Mouse (Mus musculus) embryo, embryonic 10.5 days (tissue): ENCODE data around the gene Ptpra.

ENCODE experiments used
- DNase-seq: peaks from one replicate; pipeline ENCODE4 v3.0.0-alpha.2; 2015; ENCODE audit warnings: low spot score

The Ptpra gene

DNA sequence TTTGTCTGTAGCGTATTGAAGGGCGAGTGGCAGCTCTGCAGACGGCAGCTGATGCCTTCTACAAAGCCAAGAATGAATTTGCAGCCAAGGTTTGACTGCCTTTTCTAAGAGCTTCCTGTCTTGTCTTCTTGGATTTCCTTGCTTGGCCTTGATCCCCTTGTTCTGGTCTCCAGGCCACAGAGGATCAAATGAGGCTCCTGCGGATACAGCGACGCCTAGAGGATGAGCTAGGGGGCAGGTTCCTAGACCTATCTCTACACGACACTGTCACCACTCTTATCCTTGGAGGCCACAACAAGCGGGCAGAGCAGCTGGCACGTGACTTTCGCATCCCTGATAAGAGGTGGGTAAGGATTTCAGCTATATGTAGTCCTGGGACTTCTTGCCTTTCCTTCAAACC, 7.9 kb upstream of the Ptpra start:
- DNase-seq, result no peak

DNA sequence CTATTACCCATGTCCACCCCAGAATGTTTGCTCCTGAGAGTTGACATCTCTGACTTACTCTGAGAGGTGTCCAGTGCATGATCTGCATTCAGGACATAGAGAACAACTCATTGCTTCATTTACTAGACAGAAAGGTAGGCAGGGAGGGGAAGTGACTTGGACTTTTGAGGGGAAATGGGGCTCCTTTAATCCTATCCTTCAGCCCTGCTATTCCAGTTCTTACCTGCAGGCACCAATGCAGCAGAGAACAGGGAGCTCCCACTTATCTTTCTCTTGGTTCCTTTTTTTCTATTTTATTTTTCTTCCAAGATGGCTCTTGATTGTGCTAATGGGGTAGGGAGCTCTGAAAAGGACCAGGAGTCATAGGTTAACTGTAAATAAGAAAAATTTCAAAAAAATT, 1.6 kb upstream of the Ptpra start:
- peak; percentile 7 for DNase-seq

DNA sequence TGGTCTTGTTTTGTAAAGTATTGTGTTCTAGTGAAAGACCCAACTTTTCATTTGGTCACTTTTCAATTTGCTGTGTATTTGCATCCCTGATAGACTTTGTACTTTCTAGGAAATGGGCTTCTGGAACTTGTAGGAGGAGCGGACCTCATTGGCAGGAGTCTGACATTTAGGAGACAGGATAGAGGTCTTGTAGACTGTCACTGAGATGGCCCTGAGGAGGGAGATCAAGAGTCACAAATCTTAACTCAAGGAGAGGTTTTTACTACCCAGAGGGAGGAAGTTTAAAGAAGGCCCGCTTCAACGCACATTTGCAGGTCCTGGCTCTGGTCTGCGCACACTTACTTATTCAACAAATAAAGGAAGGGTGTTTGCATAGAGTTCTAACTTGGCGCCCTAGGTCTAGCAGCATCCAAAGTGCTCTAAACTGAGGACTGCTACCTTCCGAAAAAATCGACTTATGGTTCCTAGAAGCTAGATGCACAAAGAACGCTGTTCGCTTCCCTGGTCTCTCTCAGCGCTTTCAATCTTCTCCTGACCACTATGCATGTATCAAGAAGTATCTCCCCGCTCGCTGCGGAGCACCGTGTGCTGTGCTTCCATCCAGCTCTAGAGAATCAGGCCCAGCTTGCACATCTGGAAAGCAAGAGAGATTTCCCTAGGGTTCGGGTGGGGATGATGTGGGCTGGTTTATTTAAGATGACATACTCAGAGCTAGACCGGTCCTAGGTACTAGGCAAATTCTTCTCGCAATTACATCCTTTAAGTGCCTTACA, 871 bp upstream of the Ptpra start:
- peak; percentile 42 for DNase-seq

DNA sequence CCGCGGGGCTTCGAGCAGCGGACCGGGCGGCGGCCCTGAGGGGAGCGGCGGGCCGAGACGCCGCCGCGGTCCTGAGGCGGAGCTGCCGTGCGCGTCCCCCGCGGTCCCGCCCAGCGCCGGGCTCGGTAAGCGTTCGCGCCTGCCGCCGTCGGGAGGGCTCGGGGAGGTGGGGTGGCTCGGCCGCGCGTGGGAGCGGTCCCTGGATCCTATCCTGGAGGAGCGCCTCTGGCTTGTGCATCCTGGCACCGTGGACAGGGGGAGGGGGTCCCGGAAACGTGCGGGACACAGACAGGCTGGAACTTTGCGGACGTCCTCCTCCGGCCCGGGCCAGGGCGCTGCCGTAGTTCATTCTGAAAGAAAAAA, 337 bp downstream of the Ptpra start:
- no peak for DNase-seq

DNA sequence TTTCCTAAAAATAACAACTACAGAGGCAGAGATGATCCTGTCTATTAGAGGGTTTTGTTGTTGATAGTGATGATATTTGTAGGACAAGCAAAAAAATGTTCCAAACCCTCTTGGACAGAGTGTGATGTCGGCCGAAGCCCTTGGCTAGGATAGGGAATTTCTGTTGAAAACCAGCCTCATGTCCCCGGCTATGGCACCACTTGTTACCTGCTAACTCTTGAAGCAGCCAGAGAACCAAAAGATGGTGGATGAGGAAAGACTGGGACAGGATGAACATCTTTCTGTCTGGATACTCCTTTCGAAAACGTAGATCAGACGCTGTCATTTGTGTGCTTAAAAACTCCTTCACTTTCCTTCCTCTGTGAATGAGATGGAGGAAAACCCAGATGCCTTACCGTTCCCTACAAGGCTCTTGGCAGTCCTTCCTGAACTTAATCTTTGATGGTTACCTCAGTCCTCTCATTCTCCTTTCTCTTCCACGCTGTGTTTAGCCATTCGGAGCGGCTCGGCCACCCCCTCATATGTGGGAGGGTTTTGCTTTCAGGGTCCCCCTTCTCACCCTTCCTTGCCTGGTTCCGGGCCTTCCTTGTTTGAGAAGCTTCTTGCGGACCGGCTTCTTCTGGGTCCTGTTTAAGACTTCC, 1.1 kb downstream of the Ptpra start:
- no peak for DNase-seq

DNA sequence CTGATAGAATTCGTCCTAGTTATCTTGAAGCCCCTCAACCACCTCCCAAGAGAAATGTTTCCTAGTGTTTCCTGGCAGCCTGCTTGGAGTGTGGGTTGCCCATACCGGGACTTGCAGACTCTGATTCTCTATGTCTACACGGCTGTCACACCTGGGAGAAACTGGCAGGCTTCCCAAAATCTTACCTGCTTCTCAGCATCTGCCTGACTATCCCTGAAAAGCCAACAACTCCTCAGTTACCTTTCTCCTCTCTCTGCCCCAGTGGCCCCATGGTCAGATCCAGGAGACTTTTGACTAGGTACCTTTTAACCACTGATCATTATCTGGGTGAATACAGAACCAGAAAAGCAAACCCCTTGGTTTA, 1.6 kb downstream of the Ptpra start:
- DNase-seq, result no peak

DNA sequence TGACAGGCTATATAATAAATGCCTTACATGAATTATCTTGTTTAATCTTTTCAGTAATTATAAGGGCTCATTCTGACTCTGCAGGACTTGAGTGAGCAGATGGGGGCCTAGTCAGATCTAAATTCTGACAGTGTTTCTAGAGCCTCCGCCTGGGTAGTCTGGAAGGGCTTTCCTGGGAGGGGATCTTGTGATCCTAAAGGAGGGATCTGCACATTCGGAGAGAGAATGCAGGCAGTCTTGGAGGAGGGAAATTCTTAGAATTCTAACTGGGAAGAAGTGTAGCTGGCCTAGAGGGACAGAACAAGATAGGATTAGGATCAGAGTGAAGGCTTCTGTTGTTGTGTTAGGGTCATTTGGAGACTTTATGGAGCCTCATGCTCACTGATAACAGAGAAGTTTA, 2.2 kb downstream of the Ptpra start:
- DNase-seq, result no peak

DNA sequence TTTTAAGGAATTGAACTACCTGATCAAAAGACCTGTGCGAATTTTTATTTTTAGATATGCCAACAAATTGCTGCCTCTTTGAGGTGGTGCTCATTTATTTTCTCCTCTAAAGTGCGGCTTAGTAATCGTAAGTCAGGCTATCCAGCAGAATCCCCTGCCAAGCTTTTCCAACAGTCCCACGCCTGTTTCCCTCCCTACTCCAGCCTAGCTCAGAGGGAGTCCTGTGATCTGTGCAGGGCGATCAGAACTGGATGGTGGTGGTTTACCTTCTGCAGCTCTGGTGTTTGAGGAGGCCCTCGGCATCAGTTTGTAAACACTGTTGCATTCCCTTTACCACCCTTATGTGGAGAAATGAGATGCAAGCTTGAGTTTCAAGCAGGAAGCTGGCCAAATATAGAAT, 3.3 kb downstream of the Ptpra start:
- DNase-seq, result no peak

DNA sequence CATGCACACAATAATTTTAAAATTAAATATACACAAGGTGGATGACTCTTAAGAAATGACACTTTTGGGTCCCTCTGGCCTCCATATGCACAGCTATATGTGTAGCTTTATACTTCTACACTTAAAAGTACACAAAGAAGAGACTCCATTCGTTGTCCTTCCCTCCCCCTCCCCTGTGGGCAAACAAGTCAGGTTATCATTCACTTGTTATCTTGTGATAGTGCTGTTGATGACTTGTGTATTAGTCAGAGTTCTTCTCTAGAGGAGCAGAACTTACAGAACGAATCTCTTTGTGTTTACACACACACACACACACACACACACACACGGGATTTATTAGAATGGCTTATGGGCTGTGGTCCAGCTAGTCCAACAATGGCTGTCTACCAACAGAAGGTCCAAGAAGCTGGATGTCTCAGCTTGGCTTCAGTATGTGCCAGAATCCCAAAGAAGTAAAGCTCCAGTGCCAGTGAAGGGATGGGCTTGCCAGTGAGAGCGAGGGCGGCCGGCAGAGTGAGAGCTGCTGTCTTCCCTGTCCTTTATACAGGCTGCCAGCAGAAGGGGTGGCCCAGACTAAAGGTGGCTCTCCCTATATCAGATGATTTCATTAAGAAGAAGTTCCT, 4.8 kb downstream of the Ptpra start:
- DNase-seq, result no peak

DNA sequence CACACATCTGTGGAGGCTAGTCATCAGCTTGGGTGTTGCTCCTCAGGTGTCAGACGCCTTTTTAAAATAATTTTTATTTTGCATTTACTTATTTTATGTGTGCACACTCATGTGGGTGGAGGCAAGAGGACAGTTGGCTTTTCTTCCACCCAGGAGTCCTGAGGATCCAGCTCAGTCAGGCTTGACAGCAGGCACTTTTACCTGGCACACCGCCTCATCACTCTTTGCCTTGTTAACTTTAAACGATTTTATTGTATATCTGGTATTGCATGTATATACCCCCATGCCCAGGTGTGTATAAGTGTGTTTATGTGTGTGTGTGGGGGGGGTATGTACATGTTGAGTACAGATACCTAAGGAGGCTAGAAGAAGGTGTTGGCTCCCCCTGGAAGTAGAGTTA, 7.8 kb downstream of the Ptpra start:
- no peak for DNase-seq

DNA sequence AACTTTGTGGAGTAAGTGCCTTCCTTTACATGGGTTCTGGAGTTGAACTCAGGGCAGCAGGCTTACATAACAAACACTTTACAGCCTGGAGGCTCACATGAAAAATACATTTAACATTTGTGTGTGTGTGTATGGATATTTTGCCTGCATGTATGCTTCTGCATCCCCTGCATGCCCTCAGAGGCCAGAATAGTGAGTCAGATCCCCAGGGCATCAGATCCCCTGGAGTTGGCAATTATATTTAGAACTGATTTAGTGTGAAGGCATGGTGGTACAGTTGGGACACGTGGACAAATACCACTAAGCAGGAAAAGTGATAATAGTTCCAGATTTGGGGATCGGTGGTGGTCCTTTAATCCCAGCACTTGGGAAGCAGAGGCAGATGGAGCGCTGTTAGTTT, 9.5 kb downstream of the Ptpra start:
- DNase-seq, result no peak

DNA sequence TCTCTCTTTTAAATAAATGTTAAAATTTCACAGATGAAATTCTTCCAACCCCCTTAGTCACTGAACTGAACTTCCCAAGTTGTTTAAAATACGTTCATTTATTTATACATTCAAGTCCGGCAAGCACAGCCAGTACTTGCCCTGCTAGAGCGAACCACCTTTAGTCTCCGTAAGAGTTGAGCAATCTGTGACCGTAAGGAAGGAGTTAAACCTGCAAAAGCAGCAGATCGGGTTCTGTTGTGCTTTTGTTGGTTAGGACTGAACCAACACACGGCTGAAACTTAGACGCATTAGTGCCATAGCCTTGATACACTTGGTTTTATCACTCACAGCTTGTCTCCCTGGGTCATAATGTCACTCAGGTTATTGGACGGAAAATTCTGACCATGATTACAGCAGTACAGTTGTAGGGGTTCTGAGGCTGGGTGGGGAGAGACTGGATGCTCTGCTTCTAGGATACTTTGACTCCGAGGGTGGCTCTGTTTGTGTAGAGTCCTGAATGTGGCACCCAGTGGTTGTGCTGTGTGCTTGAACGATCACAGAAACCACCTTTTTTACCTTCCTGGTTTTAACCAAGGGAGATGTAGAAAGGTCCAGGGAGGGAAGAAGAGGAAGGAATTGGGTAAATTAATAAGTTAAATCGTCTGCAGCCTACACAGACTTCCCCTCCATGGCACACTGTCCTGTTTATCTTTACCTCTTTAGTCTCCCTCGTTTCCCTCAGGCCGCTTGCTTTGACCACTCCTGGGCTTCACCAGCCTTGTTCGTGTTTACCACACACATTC, 11.4 kb downstream of the Ptpra start:
- no peak for DNase-seq

DNA sequence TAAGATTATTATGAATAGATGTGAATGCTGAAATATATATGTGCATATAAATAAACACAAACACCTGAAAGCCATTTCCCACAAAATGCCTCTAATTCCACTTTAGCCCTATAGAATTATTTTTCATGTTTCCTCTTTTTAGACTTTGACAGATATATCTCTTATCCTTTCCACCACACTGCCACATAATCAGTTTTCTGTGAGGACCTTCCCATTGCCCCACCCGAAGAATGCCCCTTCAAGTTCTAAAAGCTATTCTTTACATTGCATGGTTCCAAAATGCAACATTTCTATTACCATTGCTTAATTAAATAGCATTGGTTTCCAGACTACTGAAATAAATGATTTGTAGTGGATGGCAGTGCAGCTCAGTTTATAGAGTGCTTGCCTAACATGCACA, 16.4 kb downstream of the Ptpra start:
- DNase-seq, result no peak

DNA sequence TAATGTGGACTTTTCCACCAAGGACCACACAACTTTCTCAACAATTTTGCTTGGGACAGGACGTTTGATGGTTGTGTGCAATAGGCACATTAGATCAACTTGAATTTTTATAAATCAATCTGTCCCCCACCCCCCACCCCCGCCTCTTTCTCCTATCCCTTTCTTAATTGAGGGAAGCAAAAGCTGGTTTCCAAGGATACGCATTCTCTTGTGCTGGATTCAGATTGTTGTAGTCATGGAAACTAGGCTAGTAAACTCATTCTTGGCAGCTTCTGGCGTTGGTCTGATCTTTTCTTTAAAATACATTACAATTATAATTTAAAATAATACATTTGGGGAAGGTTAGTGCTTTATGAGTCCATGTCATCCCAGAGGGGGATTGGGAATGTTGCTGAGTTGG, 19.3 kb downstream of the Ptpra start:
- peak; percentile 67 for DNase-seq

DNA sequence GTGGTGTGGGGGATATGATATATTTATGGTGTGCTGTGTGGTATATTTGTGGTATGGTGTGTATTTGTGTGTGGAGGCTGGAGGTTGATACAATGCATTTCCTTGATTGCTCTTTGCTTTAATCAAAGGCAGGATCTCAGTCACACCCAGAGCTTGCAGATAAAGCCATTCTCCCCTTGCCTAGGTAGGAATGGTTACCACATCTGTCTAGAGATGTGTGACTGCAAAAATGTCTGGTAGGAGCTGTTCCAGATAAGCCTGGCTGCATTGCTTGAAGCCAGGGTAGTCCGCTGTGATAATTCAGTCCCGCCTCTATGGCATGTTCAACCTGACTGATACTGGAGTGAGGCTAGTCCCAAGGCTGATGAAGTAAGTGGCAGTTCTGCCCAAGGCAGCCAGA, 19.9 kb downstream of the Ptpra start:
- DNase-seq, result no peak

DNA sequence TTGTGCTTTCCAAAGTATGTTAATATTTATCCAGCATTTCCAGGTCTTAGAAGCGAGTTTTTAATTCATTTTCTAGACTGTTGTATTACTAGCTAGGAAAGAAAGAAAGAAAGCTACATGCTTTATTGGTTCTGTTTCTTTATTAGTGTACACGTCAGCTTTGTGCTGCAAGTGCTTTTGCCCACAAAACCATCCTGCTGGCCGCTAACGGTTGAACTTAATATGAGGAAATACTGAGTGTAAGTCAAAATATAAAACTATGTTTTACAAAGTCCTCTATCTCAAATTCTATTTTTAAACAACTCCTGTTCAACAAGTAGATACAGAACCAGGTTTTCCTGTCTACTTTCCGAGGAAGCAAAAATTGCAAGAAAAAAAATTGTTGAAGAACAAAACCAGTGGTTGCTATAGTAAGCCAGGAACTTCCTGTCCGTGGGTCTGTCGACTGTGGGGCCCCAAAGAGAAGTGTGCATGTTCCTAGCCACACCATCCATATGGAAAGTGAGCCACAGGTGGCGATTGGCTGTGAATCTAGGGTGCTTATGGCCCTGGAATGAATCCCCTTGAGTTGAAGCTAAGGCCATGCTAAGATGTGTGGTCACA, 22.9 kb downstream of the Ptpra start:
- no peak for DNase-seq

DNA sequence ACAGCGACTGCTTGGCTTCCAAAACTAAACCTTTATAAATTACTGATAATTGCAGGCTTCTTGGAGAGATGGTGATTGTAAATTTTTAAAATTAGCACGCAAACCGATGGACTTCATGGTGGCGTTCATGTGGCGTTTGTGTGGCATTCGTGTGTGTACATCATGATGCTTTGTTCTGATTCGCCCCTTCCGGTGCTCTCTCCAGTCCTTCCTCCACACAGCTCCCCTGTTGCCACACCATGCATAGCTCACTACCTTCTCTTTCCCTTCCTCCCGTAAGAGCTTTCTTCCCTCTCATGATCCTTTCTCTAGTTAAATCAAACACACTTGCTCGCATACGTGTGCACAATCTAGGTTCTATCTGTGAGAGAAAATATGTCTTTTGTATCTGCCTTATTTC, 25.7 kb downstream of the Ptpra start:
- DNase-seq, result no peak

DNA sequence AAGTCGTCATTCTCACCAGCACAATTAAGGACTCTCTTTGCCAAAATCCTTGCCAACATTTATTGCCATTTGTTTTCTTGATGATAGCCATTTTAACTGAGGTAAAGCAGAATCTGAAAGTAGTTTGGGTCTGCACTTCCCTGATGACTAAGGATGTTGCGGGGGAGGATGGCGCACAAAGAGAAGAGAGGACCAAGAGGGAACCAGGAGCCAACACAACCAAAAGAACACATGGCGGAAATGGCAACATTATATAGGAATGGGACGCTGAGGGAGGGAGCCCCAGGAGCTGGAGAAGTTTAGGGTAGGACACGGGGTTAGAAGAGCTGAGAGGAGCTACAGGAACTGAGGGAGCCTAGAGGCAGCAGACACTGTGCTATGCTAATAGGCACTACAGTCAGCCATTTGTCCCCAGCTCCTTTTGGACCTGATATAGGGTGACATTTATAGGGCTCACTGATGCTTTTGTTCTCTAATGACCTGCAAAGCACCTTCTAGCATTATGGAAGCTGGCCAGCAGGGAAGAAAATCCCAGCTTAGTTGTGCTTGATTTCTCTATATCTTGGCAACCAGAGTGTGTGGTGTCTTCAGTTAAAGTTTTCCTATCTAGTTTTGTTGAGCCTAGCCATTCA, 26.7 kb downstream of the Ptpra start:
- no peak for DNase-seq

DNA sequence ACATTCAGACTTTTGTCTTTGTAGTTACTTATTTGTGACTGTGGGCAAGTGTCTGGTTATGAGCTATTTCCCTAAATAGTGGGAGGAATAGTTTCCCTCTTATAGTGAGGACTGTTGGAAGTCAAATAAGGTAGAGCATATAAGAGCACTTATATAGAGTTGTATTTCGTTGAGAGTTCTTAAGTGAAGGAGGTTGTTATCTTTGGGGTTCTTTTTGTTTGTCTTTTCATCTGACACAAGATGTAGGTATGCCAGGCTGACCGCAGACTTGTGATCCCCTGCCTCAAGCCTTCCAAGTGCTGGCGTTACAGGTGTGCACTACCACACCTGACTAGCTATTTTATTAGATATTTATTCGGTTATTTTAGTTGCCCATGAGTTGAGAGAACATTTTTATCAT, 32.1 kb downstream of the Ptpra start:
- DNase-seq, result no peak

DNA sequence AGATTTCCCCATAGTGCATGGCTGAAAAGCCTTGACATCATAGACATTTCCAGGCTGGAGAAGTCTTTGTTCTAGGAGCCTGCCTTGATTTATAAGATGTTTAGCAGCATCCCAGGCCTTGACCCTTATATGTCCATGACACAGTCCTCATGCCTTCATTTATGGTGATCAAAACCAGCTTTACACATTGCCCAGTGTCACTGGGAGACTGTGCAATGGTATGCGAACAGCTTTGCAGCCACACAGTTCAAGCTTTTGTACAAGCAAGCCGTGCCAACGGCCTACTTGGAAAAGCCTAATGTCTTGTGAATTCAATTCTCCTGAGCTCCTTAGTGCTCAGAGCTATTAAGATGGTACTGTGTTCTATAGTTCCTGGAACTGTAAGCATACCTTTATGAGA, 32.6 kb downstream of the Ptpra start:
- no peak for DNase-seq

DNA sequence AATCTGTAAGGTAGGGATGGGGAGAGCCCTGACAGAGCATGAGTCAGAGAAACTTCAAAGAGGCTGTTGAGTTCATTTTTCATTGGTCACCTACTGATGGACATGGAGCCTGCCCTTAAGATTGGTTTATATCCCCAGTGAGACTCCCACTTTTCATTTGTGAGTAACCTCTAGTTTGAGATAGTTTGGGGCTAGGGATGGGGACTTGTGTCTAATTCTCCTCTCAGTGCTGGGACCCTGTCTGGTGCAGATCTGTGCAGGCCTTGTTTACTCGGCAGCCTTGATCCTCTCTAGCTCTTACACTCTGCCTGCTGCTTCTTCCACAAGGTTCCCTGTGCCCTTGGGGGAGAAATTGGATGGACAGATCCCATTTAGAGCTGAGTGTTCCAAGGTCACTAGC, 34.1 kb downstream of the Ptpra start:
- DNase-seq, result no peak

DNA sequence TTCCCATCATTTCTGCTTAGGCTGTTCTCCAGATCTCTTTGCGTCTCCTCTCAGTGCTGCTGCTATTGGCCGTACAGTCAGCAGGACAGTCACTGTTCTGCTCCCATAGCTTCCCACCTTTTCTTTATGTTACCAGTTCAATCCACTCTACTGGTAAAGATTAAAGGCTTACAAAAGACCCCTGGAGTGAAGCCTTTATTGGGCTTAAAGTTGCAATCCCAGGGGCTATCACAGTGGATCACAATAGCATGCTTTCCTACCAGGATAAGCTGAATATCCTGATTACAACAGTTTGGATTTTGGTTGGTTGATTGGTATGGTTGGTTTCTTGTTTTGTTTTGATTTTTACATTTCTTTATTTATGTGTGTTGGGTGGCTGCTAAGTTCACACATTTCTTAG, 37.9 kb downstream of the Ptpra start:
- DNase-seq, result no peak
